Mouse (Mus musculus) heart, postnatal 0 days (tissue): ENCODE results near the gene Prune2. TPM values are rescaled to one million over a fixed set of nuclear protein-coding genes. Genes with fewer than 3 reads are reported as not detected.

Experiments used
- ATAC-seq: fragments of 200-750 bp; cut with Nextera tagmentation; 2 replicates; pipeline ENCODE4 v1.8.0; 2017; ENCODE audit warnings: low read depth, moderate number of reproducible peaks, moderate library complexity; ENCODE audit not compliant: insufficient read depth
- DNase-seq: peaks from one replicate; pipeline ENCODE4 v3.0.0-alpha.2; 2016; ENCODE audit warnings: low spot score
- H3K27ac ChIP-seq: fragments of 300-500 bp; sonication (generic); 2 replicates; pipeline ENCODE4 v1.5.1; 2014; ENCODE audit warnings: low read depth, mild to moderate bottlenecking
- H3K27me3 ChIP-seq: fragments of 300-500 bp; sonication (generic); 2 replicates; pipeline ENCODE4 v1.6.1; 2014; ENCODE audit warnings: low read length, mixed read lengths; ENCODE audit not compliant: control insufficient read depth, insufficient read depth
- H3K36me3 ChIP-seq: fragments of 300-500 bp; sonication (generic); replicated peaks from 2 replicates; pipeline ENCODE4 v1.6.1; 2014; ENCODE audit warnings: low read length, mixed read lengths; ENCODE audit not compliant: control insufficient read depth, insufficient read depth
- H3K4me1 ChIP-seq: fragments of 300-500 bp; sonication (generic); 2 replicates; pipeline ENCODE4 v1.6.1; 2014; ENCODE audit warnings: antibody characterized with exemption; ENCODE audit not compliant: control insufficient read depth, insufficient read depth
- H3K4me2 ChIP-seq: fragments of 300-500 bp; sonication (generic); 2 replicates; pipeline ENCODE4 v1.6.1; 2014; ENCODE audit warnings: low read depth, mild to moderate bottlenecking, low read length, moderate library complexity
- H3K4me3 ChIP-seq: fragments of 300-500 bp; sonication (generic); 2 replicates; pipeline ENCODE4 v1.5.1; 2014; ENCODE audit warnings: low read depth, low read length
- H3K9ac ChIP-seq: fragments of 300-500 bp; sonication (generic); replicated peaks from 2 replicates; pipeline ENCODE4 v1.6.1; 2014; ENCODE audit warnings: low read depth, low read length, mixed read lengths
- H3K9me3 ChIP-seq: fragments of 300-500 bp; sonication (generic); replicated peaks from 2 replicates; pipeline ENCODE4 v1.6.1; 2016; ENCODE audit warnings: low read length; ENCODE audit not compliant: control insufficient read depth
- CTCF ChIP-seq: IDR thresholded peaks from 2 replicates; pipeline ENCODE4 v1.5.1; 2016; ENCODE audit warnings: antibody characterized with exemption, control low read depth, low read depth
- EP300 ChIP-seq: IDR thresholded peaks from 2 replicates; pipeline ENCODE4 v1.6.1; 2016; ENCODE audit warnings: antibody characterized with exemption, low read depth
- whole genome bisulfite sequencing: fragments of 180-500 bp; shearing (Covaris S2); extraction: QIAGEN DNeasy Blood & Tissue Kit; methylation state at CpG from one replicate; pipeline ENCODE4 v1.1.7; 2014; 5-methylcytosine and 5-hydroxymethylcytosine counted together
- polyA plus RNA-seq: library from polyadenylated mRNA; unstranded; fragments of >200 nt; fragmentation: Nextera tagmentation; extraction: Ambion mirVana; gene quantifications from 2 replicates; pipeline ENCODE4 v1.2.1, GENCODE M21; 2015
- total RNA-seq: library from RNA; depleted of rRNA; stranded (reverse); fragments of >200 nt; gene quantifications from 2 replicates; pipeline ENCODE4 v1.2.3, GENCODE M21; 2014; ENCODE audit warnings: low replicate concordance

The Prune2 gene
- total and polyA plus RNA-seq, 2 experiments from 2014 or later: 4.6 to 10.5 TPM

DNA sequence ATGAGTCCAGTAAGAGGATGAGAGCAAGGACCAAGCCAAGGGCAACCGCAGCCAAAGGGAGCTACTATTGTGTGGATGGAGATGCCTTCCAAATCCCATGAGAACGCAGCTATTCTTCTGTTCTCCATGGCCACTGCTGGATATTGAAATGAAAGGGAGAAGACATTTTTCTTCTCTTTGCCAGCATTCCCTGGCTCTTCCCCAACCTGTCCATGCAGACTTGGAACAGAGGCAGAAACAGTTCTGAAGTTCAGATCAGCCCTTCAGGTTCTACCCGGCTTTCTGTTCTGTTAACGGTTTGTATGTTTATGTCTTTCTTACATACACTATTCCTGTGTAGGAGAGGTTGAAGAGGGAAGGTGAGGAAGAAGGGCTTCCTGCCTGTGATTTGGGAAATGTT lies 3.1 kb downstream of the Prune2 start:
- TF ChIP-seq CTCF: no peak
- TF ChIP-seq EP300: no peak
- H3K9me3 ChIP-seq: no peaks in the 10 kb centered on the region
- no peaks in the 10 kb centered on the region for H3K36me3 ChIP-seq
- H3K9ac ChIP-seq: no peak overlapping the region
- no peak overlapping the region for H3K27ac ChIP-seq
- H3K27me3 ChIP-seq: peaks cover 18% of the 10 kb centered on the region
- no peak overlapping the region for H3K4me3 ChIP-seq
- DNase-seq: no peak
- ATAC-seq: no peak
- no peak overlapping the region for H3K4me2 ChIP-seq
- WGBS: 79% methylated on average over 4 of the region's 4 CpGs
- peaks cover 16% of the 10 kb centered on the region for H3K4me1 ChIP-seq

DNA sequence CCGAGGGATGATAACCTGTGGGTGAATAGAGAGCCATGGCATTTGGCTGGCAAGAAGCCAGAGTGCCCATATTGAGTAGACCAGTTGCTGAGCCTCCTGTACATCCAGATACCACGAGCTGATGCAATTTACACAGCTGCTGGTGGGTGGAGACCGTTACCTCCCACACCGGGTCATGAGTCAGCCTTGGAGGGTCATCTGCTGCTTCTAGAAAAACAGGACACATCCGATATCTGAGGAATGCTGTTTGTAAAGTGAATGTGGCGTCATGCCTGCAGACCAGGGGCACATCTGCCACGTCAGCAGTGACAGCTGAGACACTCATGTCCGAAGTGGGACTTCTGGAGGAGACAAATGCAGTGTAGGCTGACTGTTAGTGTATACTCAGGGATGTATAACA lies 3.6 kb downstream of the Prune2 start:
- ATAC-seq: no peak
- Histone ChIP-seq H3K9me3 (no peaks in the 10 kb centered on the region), H3K4me3 (no peak overlapping the region), H3K4me2 (no peak overlapping the region), H3K4me1 (peaks cover 16% of the 10 kb centered on the region), H3K27ac (no peak overlapping the region), H3K36me3 (no peaks in the 10 kb centered on the region), H3K27me3 (peaks cover 14% of the 10 kb centered on the region), H3K9ac (no peak overlapping the region)
- peak; percentile 6 for DNase-seq
- no peak for TF ChIP-seq CTCF
- no peak for TF ChIP-seq EP300
- WGBS: 22% methylated on average over 8 of the region's 8 CpGs

DNA sequence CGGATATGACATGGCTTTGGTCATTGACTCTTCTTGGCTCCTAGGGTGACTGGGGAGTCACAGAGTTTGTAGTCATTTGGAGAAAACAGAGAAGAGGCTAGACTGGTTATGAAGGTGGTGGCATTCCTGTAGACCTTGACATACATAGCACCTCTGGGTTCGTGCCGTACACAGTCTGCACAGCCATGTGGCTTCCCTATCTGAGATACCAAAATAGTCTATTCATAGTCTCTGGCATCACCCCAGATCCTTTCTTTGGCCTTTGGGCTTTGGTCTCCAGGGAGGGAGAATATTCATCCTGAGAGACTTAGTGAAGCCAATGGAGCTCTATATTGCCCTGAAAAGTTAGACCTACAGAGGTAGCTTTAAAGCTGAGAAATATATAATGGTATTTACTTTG lies 5.1 kb downstream of the Prune2 start:
- no peaks in the 10 kb centered on the region for H3K9me3 ChIP-seq
- no peak overlapping the region for H3K4me2 ChIP-seq
- H3K4me1 ChIP-seq: peaks cover 14% of the 10 kb centered on the region
- no peak for TF ChIP-seq EP300
- no peak for TF ChIP-seq CTCF
- no peak for DNase-seq
- 62% methylated on average over 3 of the region's 3 CpGs for WGBS
- ATAC-seq: no peak
- no peak overlapping the region for H3K27ac ChIP-seq
- no peak overlapping the region for H3K9ac ChIP-seq
- H3K27me3 ChIP-seq: no peaks in the 10 kb centered on the region
- no peak overlapping the region for H3K4me3 ChIP-seq
- no peaks in the 10 kb centered on the region for H3K36me3 ChIP-seq

DNA sequence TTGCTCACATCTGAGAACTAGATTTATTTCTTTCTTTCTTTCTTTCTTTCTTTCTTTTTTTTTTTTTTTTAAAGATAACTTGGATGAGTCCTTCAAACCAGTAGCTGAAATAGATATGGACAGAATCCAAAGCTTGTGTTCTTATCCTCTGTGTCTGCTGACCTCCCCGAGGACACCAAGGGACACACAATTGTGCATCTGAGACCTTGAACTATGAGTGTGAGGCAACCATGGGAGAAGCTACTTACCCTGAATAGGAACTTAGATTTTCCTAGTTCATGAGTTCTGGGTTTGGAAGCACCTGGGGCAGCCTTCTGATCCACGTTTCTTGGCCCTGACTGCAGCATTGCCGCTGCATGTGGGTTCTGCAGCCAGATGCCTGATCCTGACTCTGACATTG lies 7.3 kb downstream of the Prune2 start:
- WGBS: 81% methylated on average over 3 of the region's 3 CpGs
- Histone ChIP-seq H3K9me3 (no peaks in the 10 kb centered on the region), H3K27me3 (no peaks in the 10 kb centered on the region), H3K4me2 (no peak overlapping the region), H3K36me3 (no peaks in the 10 kb centered on the region), H3K4me1 (peaks cover 11% of the 10 kb centered on the region), H3K27ac (no peak overlapping the region), H3K9ac (no peak overlapping the region), H3K4me3 (no peak overlapping the region)
- DNase-seq (no peak), ATAC-seq (no peak)
- TF ChIP-seq EP300 (no peak), CTCF (no peak)

DNA sequence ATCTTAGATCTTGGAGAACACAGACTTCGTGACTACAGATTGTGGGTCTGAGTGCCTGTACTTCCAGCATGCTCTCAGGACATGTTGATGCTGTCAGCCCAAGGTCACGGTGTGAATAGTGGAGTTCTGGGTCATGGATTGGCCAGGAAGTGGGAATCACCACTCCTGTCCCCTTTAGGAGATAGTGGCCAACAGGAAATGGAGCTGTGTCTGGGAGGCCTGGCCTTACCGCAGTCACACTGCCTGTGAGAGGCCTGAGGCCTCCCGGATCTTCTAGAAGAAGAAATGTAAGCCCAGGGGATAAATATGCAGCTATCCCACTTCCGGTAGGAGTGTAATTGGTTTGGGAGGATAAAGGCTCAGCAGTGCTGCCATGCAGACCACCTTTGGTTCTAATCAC lies 12.8 kb downstream of the Prune2 start:
- WGBS: 52% methylated on average over 5 of the region's 5 CpGs
- Histone ChIP-seq H3K9me3 (no peaks in the 10 kb centered on the region), H3K9ac (no peak overlapping the region), H3K27ac (no peak overlapping the region), H3K4me3 (no peak overlapping the region), H3K4me2 (no peak overlapping the region), H3K27me3 (no peaks in the 10 kb centered on the region), H3K4me1 (no peaks in the 10 kb centered on the region), H3K36me3 (no peaks in the 10 kb centered on the region)
- TF ChIP-seq EP300: no peak
- TF ChIP-seq CTCF: no peak
- no peak for ATAC-seq
- DNase-seq: no peak

DNA sequence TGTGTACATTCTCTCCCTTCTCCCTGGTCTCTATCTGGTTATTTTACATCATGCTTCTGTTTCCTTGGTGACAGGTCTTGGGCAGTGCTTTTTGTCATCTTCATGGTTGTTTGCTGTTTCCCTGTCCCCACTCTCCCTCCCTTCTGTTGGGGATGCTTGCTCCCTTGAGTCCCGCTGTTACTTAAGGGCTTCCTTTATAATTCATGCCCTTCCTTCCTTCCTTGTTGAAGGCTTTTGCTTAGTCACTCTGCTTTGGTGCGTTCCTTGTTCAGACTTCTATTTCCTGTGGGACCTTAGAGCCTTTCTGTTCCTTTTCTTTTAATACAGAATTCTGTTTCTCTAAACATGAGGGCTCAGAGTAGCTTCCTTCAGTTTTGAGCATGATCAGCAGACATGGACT lies 14.7 kb downstream of the Prune2 start:
- Histone ChIP-seq H3K27me3 (no peaks in the 10 kb centered on the region), H3K4me2 (no peak overlapping the region), H3K9ac (no peak overlapping the region), H3K36me3 (no peaks in the 10 kb centered on the region), H3K27ac (no peak overlapping the region), H3K9me3 (no peaks in the 10 kb centered on the region), H3K4me1 (no peaks in the 10 kb centered on the region), H3K4me3 (no peak overlapping the region)
- TF ChIP-seq CTCF: no peak
- TF ChIP-seq EP300: no peak
- ATAC-seq (no peak), DNase-seq (no peak)
- 35% methylated on average over 2 of the region's 2 CpGs for WGBS
